Mouse (Mus musculus) heart, adult 2 months (tissue): ENCODE measurements around the gene Gm17535. TPM values are rescaled to one million over a fixed set of nuclear protein-coding genes. Genes with fewer than 3 reads are reported as not detected.
"Not testable (repeated sequence)": the region's sequence is repeated elsewhere in the genome, so short reads cannot be mapped to it uniquely, and the experiment has no call there.

Experiments
- DNase-seq, 2 experiments: peaks; one replicate each; pipeline ENCODE4 v3.0.0; 2021
- H3K27ac ChIP-seq: fragments of 200-600 bp; 2 replicates; pipeline ENCODE4 v1.8.1; 2022
- H3K27me3 ChIP-seq: fragments of 200-500 bp; 2 replicates; pipeline ENCODE4 v1.6.1; 2012; ENCODE audit warnings: mild to moderate bottlenecking, low read length, inconsistent platforms, mixed read lengths; ENCODE audit not compliant: control insufficient read depth, insufficient read depth
- H3K36me3 ChIP-seq: fragments of 200-500 bp; 2 replicates; pipeline ENCODE4 v1.6.1; 2012; ENCODE audit warnings: low read length, inconsistent platforms; ENCODE audit not compliant: control insufficient read depth, insufficient read depth
- H3K4me1 ChIP-seq: fragments of 200-500 bp; 2 replicates; pipeline ENCODE4 v1.6.1; 2011; ENCODE audit warnings: low read length; ENCODE audit not compliant: control insufficient read depth, insufficient read depth
- H3K4me3 ChIP-seq: fragments of 200-600 bp; 2 replicates; pipeline ENCODE4 v1.8.1; 2022
- H3K79me2 ChIP-seq: fragments of 200-500 bp; replicated peaks from 2 replicates; pipeline ENCODE4 v1.6.1; 2012; ENCODE audit warnings: mild to moderate bottlenecking, inconsistent platforms, low read length, moderate library complexity, mixed read lengths; ENCODE audit not compliant: control insufficient read depth, insufficient read depth
- H3K9ac ChIP-seq: fragments of 200-500 bp; 2 replicates; pipeline ENCODE4 v1.6.1; 2012; ENCODE audit warnings: low read depth, mild to moderate bottlenecking, control low read depth, inconsistent platforms, low read length, mixed read lengths
- WGBS: fragments of 180-500 bp; shearing (Covaris S2); methylation state at CpG from one replicate; pipeline ENCODE4 v1.1.7; 2018; 5-methylcytosine and 5-hydroxymethylcytosine counted together
- intact Hi-C: fragments of 180-260 bp; cut with DNase I; formaldehyde crosslinking; loops from one replicate; pipeline ENCODE4 v1.15.1; 2025
- polyA plus RNA-seq: library from polyadenylated mRNA; depleted of rRNA; stranded (reverse); fragments of >200 nt; gene quantifications from 2 replicates; pipeline ENCODE4 v1.2.3, GENCODE M21; 2012
- total RNA-seq, 2 experiments: library from RNA; stranded (reverse); gene quantifications; 2 replicates each; pipeline ENCODE4 v1.2.3; 2021

Gene Gm17535
- total and polyA plus RNA-seq, 3 experiments, result not detected

DNA sequence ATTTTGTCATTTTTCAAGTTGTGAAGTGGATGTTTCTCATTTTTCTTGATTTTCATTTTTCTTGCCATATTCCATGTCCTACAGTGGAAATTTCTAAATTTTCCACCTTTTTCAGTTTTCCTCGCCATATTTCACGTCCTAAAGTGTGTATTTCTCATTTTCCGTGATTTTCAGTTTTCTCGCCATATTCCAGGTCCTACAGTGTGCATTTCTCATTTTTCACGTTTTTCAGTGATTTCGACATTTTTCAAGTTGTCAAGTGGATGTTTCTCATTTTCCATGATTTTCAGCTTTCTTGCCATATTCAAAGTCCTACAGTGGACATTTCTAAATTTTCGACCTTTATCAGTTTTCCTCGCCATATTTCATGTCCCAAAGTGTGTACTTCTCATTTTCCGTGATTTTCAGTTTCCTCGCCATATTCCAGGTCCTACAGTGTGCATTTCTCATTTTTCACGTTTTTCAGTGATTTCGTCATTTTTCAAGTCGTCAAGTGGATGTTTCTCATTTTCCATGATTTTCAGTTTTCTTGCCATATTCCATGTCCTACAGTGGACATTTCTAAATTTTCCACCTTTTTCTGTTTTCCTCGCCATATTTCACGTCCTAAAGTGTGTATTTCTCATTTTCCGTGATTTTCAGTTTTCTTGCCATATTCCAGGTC lies 10.3 kb upstream of the Gm17535 start:
- intact Hi-C loops, H3K27me3 ChIP-seq, H3K4me3 ChIP-seq, H3K9ac ChIP-seq, H3K4me1 ChIP-seq, H3K36me3 ChIP-seq, H3K79me2 ChIP-seq, H3K27ac ChIP-seq: not testable (repeated sequence)
- peak; percentile 42 to 44 for DNase-seq
- WGBS, result 77% methylated on average over 16 of the region's 16 CpGs

DNA sequence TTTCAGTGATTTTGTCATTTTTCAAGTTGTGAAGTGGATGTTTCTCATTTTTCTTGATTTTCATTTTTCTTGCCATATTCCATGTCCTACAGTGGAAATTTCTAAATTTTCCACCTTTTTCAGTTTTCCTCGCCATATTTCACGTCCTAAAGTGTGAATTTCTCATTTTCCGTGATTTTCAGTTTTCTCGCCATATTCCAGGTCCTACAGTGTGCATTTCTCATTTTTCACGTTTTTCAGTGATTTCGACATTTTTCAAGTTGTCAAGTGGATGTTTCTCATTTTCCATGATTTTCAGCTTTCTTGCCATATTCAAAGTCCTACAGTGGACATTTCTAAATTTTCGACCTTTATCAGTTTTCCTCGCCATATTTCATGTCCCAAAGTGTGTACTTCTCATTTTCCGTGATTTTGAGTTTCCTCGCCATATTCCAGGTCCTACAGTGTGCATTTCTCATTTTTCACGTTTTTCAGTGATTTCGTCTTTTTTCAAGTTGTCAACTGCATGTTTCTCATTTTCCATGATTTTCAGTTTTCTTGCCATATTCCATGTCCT lies 9.4 kb upstream of the Gm17535 start, which contains the start of gene Gm10717:
TSS of gene Gm10717 (plus strand) at position 506 of the 556 bp plus-strand sequence.
- H3K4me3 ChIP-seq, H3K79me2 ChIP-seq, H3K9ac ChIP-seq, H3K4me1 ChIP-seq, H3K36me3 ChIP-seq, H3K27me3 ChIP-seq, H3K27ac ChIP-seq, intact Hi-C loops: not testable (repeated sequence)
- DNase-seq, result peak; percentile 6 to 21
- 71% methylated on average over 12 of the region's 12 CpGs for WGBS

DNA sequence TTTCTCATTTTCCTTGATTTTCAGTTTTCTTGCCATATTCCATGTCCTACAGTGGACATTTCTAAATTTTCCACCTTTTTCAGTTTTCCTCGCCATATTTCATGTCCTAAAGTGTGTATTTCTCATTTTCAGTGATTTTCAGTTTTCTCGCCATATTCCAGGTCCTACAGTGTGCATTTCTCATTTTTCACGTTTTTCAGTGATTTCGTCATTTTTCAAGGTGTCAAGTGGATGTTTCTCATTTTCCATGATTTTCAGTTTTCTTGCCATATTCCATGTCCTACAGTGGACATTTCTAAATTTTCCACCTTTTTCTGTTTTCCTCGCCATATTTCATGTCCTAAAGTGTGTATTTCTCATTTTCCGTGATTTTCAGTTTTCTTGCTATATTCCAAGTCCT lies 8.7 kb upstream of the Gm17535 start:
- WGBS, result 69% methylated on average over 5 of the region's 6 CpGs
- intact Hi-C loops, result not testable (repeated sequence)

DNA sequence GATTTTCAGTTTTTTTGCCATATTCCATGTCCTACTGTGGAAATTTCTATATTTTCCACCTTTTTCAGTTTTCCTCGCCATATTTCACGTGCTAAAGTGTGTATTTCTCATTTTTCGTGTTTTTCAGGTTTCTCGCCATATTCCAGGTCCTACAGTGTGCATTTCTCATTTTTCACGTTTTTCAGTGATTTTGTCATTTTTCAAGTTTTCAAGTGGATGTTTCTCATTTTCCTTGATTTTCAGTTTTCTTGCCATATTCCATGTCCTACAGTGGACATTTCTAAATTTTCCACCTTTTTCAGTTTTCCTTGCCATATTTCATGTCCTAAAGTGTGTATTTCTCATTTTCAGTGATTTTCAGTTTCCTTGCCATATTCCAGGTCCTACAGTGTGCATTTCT lies 8.3 kb upstream of the Gm17535 start:
- H3K79me2 ChIP-seq, H3K27ac ChIP-seq, H3K9ac ChIP-seq, H3K36me3 ChIP-seq, DNase-seq, H3K4me1 ChIP-seq, H3K4me3 ChIP-seq, H3K27me3 ChIP-seq, intact Hi-C loops: not testable (repeated sequence)
- 74% methylated on average over 5 of the region's 5 CpGs for WGBS

More for the DNA sequence above, 8.7 kb upstream of the Gm17535 start:
- not testable (repeated sequence) for H3K79me2 ChIP-seq, H3K27me3 ChIP-seq, H3K4me3 ChIP-seq, H3K36me3 ChIP-seq, H3K9ac ChIP-seq, H3K4me1 ChIP-seq, H3K27ac ChIP-seq
- peak in 1 of 2 experiments; percentile 48 for DNase-seq

DNA sequence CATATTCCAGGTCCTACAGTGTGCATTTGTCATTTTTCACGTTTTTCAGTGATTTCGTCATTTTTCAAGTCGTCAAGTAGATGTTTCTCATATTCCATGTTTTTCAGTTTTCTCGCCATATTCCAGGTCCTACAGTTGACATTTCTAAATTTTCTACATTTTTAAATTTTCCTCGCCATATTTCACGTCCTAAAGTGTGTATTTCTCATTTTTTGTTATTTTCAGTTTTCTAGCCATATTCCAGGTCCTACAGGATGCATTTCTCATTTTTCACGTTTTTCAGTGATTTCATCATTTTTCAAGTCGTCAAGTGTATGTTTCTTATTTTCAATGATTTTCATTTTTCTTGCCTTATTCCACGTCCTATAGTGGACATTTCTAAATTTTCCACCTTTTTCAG lies 7.7 kb upstream of the Gm17535 start:
- H3K36me3 ChIP-seq, H3K9ac ChIP-seq, DNase-seq, H3K27me3 ChIP-seq, H3K27ac ChIP-seq, H3K79me2 ChIP-seq, H3K4me1 ChIP-seq, intact Hi-C loops, H3K4me3 ChIP-seq: not testable (repeated sequence)
- WGBS, result 64% methylated on average over 9 of the region's 9 CpGs

DNA sequence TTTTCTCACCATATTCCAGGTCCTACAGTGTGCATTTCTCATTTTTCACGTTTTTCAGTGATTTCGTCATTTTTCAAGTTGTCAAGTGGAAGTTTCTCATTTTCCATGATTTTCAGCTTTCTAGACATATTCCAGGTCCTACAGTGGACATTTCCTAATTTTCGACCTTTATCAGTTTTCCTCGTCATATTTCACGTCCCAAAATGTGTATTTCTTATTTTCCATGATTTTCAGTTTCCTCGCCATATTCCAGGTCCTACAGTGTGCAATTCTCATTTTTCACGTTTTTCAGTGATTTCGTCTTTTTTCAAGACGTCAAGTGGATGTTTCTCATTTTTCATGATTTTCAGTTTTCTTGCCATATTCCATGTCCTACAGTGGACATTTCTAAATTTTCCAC lies 7.2 kb upstream of the Gm17535 start:
- DNase-seq, intact Hi-C loops: not testable (repeated sequence)

DNA sequence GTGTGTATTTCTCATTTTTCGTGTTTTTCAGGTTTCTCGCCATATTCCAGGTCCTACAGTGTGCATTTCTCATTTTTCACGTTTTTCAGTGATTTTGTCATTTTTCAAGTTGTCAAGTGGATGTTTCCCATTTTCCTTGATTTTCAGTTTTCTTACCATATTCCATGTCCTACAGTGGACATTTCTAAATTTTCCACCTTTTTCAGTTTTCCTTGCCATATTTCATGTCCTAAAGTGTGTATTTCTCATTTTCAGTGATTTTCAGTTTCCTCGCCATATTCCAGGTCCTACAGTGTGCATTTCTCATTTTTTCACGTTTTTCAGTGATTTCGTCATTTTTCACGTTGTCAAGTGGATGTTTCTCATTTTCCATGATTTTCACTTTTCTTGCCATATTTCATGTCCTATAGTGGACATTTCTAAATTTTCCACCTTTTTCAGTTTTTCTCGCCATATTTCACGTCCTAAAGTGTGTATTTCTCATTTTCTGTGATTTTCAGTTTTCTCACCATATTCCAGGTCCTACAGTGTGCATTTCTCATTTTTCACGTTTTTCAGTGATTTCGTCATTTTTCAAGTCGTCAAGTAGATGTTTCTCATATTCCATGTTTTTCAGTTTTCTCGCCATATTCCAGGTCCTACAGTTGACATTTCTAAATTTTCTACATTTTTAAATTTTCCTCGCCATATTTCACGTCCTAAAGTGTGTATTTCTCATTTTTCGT lies 5.0 kb upstream of the Gm17535 start:
- H3K4me1 ChIP-seq, H3K27me3 ChIP-seq, H3K9ac ChIP-seq, H3K36me3 ChIP-seq, H3K27ac ChIP-seq, H3K79me2 ChIP-seq, intact Hi-C loops, DNase-seq, H3K4me3 ChIP-seq: not testable (repeated sequence)
- 65% methylated on average over 14 of the region's 16 CpGs for WGBS

More for the DNA sequence above, 7.2 kb upstream of the Gm17535 start:
- WGBS, result 70% methylated on average over 9 of the region's 9 CpGs
- H3K4me1 ChIP-seq, H3K36me3 ChIP-seq, H3K79me2 ChIP-seq, H3K27ac ChIP-seq, H3K27me3 ChIP-seq, H3K4me3 ChIP-seq, H3K9ac ChIP-seq: not testable (repeated sequence)

DNA sequence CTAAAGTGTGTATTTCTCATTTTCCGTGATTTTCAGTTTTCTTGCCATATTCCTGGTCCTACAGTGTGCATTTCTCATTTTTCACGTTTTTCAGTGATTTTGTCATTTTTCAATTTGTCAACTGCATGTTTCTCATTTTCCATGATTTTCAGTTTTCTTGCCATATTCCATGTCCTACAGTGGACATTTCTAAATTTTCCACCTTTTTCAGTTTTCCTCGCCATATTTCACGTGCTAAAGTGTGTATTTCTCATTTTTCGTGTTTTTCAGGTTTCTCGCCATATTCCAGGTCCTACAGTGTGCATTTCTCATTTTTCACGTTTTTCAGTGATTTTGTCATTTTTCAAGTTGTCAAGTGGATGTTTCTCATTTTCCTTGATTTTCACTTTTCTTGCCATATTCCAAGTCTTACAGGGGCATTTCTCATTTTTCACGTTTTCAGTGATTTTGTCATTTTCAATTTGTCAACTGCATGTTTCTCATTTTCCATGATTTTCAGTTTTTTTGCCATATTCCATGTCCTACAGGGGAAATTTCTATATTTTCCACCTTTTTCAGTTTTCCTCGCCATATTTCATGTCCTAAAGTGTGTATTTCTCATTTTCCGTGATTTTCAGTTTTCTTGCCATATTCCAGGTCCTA lies 3.6 kb upstream of the Gm17535 start:
- intact Hi-C loops, DNase-seq, H3K4me3 ChIP-seq, H3K27ac ChIP-seq, H3K27me3 ChIP-seq, H3K36me3 ChIP-seq, H3K9ac ChIP-seq, H3K79me2 ChIP-seq, H3K4me1 ChIP-seq: not testable (repeated sequence)
- WGBS, result 54% methylated on average over 2 of the region's 10 CpGs

DNA sequence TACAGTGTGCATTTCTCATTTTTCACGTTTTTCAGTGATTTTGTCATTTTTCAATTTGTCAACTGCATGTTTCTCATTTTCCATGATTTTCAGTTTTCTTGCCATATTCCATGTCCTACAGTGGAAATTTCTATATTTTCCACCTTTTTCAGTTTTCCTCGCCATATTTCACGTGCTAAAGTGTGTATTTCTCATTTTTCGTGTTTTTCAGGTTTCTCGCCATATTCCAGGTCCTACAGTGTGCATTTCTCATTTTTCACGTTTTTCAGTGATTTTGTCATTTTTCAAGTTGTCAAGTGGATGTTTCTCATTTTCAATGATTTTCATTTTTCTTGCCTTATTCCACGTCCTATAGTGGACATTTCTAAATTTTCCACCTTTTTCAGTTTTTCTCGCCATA lies 2.2 kb downstream of the Gm17535 start, which contains the start of gene Gm10715:
TSS of gene Gm10715 (plus strand) at position 301 of the 400 bp plus-strand sequence.
- WGBS, result 78% methylated on average over 8 of the region's 8 CpGs

More for the DNA sequence above, 2.2 kb downstream of the Gm17535 start, which contains the start of gene Gm10715:
- H3K79me2 ChIP-seq, intact Hi-C loops, H3K36me3 ChIP-seq, H3K9ac ChIP-seq, H3K27ac ChIP-seq, H3K4me3 ChIP-seq, H3K27me3 ChIP-seq, DNase-seq, H3K4me1 ChIP-seq: not testable (repeated sequence)
